Mouse (Mus musculus) forebrain, embryonic 12.5 days (tissue): ENCODE measurements around the gene Actg2. TPM values are rescaled to one million over a fixed set of nuclear protein-coding genes. Genes with fewer than 3 reads are reported as not detected.
A peak's percentile ranks its signal among the peaks of the same experiment; 100 is the strongest.

Experiments
- ATAC-seq: fragments of 200-750 bp; cut with Nextera tagmentation; 2 replicates; pipeline ENCODE4 v1.8.0; 2017; ENCODE audit warnings: moderate TSS enrichment; ENCODE audit not compliant: low FRiP score
- H3K27ac ChIP-seq: fragments of 300-500 bp; sonication (generic); 2 replicates; pipeline ENCODE4 v1.5.1; 2016; ENCODE audit warnings: mild to moderate bottlenecking
- H3K27me3 ChIP-seq: fragments of 300-500 bp; sonication (generic); 2 replicates; pipeline ENCODE4 v1.6.1; 2016; ENCODE audit warnings: mild to moderate bottlenecking
- H3K36me3 ChIP-seq: fragments of 300-500 bp; sonication (generic); replicated peaks from 2 replicates; pipeline ENCODE4 v1.6.1; 2016; ENCODE audit warnings: mild to moderate bottlenecking
- H3K4me1 ChIP-seq: fragments of 300-500 bp; sonication (generic); 2 replicates; pipeline ENCODE4 v1.6.1; 2016
- H3K4me2 ChIP-seq: fragments of 300-500 bp; sonication (generic); 2 replicates; pipeline ENCODE4 v1.6.1; 2016; ENCODE audit warnings: mild to moderate bottlenecking, moderate library complexity
- H3K4me3 ChIP-seq: fragments of 300-500 bp; sonication (generic); replicated peaks from 2 replicates; pipeline ENCODE4 v1.5.1; 2016; ENCODE audit warnings: mild to moderate bottlenecking
- H3K9ac ChIP-seq: fragments of 300-500 bp; sonication (generic); 2 replicates; pipeline ENCODE4 v1.6.1; 2016; ENCODE audit warnings: mild to moderate bottlenecking
- H3K9me3 ChIP-seq: fragments of 300-500 bp; sonication (generic); 2 replicates; pipeline ENCODE4 v1.6.1; 2016
- WGBS: fragments of 180-500 bp; shearing (Covaris S2); methylation state at CpG from one replicate; pipeline ENCODE4 v1.1.7; 2016; 5-methylcytosine and 5-hydroxymethylcytosine counted together
- polyA plus RNA-seq: library from polyadenylated mRNA; unstranded; fragments of >200 nt; fragmentation: Nextera tagmentation; extraction: Ambion mirVana; gene quantifications from 2 replicates; pipeline ENCODE4 v1.2.1, GENCODE M21; 2016

The Actg2 gene
- polyA plus RNA-seq, 1 experiment from 2014 or later: 4.3 TPM

DNA sequence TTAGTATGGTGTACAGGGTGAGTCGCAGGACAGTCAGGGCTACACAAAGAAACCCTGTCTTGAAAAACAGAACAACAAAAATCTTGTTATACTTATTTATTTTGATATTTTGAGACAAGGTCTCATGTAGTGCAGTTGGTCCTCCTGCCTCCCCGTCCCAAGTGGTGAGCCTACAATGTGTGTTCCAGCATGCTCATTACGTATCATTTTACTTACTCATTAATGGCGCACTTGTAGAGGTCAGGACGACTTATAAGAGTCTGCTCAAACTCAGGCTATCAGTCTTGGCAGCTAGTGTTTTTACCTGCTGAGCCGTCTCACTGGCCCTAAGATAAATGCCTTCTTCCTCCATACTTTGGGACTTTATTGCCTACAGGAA lies 28.9 kb downstream of the Actg2 start:
- Histone ChIP-seq H3K9me3 (no peaks in the 10 kb centered on the region), H3K4me1 (peaks cover 15% of the 10 kb centered on the region), H3K9ac (peak overlapping the region; percentile 49), H3K36me3 (no peaks in the 10 kb centered on the region), H3K27me3 (no peaks in the 10 kb centered on the region), H3K27ac (peak overlapping the region; percentile 63), H3K4me2 (peak overlapping the region; percentile 81), H3K4me3 (peak overlapping the region; percentile 86)
- ATAC-seq: no peak
- WGBS: 36% methylated on average over 6 of the region's 6 CpGs

DNA sequence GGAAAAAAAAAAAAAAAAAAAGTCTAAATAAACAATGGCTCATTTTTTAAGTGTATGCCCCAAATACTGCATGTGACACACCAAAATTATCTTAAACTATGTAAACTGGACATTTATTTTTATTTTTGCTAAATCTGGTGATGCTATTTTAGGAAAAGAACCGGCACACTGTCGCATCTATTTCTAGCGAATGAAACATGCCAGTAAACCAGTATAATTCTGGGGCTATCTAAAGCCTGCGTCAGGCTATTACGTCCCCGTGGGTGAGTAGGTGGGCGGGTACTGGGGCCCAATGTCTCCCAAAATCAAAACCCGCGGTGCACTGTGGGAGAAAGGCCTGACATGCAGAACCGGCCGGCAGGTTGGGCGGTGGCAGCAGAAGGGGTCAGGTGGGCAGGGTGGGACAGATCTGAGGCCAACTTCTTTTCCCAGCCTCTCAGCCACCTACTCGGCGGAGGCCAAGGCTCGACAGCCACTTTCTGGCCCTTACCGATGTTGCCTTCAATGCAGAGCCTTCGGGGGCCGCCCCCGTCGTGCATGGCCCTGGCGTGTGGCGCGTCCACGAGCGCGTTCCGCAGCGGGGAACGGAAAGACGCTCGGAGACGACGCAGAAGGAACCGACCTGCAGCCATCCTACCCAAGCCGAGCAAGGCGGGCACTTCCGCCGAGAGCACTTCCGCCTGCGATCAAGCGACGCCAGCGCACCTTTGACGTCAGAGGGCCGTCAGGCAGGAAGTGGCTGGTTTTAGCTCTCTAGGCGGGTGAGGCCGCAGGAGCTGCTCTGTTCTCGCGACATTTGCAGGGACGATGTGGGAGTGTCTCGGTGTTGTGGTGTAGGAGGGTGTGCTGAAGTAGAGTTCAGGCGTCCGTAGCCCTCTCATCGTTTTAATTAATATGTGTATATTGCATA lies 29.6 kb downstream of the Actg2 start, which contains the start of gene Dguok:
TSS of gene Dguok (minus strand) at position 712 of the 910 bp plus-strand sequence.
- Histone ChIP-seq H3K4me1 (peaks cover 15% of the 10 kb centered on the region), H3K27ac (peak within 1 kb of the TSS; percentile 94), H3K9me3 (no peaks in the 10 kb centered on the region), H3K36me3 (no peaks in the 10 kb centered on the region), H3K27me3 (no peaks in the 10 kb centered on the region), H3K4me3 (peak within 1 kb of the TSS; percentile 86), H3K9ac (peak within 1 kb of the TSS; percentile 90), H3K4me2 (peak within 1 kb of the TSS; percentile 81)
- WGBS: under 1% methylated on average over 54 of the region's 54 CpGs
- peak; percentile 99 for ATAC-seq

DNA sequence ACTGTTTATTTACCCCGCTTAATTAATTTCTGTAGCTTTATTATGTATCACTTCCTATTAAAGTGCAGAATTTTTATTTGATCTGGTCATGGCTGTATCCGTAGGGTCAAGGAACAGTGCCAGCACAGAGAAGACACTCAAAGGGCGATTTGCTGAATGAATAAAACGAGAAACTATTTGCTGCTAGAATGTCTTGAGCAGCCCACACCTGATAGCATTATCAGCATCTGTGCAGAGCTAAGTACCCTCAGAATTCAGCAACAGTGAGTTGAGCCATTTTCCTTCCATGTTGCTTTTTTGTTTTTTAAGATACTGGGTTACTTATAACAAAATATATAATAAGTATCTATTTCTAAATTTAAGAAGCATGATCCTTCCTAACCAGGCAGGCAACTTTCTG lies 30.5 kb downstream of the Actg2 start:
- peak overlapping the region; percentile 90; the same call in 1 of the 2 replicates for H3K9ac ChIP-seq
- H3K4me3 ChIP-seq: peak overlapping the region; percentile 86
- WGBS: 86% methylated on average over 4 of the region's 4 CpGs

DNA sequence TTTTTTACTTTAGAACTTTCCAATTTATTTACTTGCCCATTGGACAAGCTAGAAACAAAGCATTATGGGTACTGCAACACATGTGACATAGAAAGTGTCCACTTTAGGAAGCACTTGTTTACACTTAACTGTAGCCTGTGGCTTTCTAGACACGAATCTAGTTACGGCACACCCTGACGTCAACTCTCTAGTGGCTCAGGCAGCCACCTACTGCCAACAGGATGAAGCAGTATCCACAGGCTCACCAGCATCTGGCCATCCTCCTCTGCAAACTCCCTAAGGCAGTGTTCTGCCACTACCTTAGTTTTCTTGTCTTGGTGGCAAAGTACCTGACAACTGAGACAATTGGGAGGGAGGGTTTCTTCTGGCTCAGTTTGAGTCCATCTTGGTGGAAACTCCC lies 32.7 kb downstream of the Actg2 start:
- no peak for ATAC-seq
- Histone ChIP-seq H3K27ac (no peak overlapping the region), H3K4me2 (no peak overlapping the region), H3K4me3 (no peak overlapping the region), H3K9ac (no peak overlapping the region), H3K36me3 (peaks cover 12% of the 10 kb centered on the region; the same call in 1 of the 2 replicates), H3K9me3 (no peaks in the 10 kb centered on the region), H3K4me1 (peaks cover 15% of the 10 kb centered on the region), H3K27me3 (no peaks in the 10 kb centered on the region)
- WGBS: 87% methylated on average over 3 of the region's 3 CpGs

More for the DNA sequence above, 30.5 kb downstream of the Actg2 start:
- Histone ChIP-seq H3K4me1 (peaks cover 15% of the 10 kb centered on the region), H3K27me3 (no peaks in the 10 kb centered on the region), H3K27ac (no peak overlapping the region), H3K36me3 (peaks cover 2% of the 10 kb centered on the region; the same call in 1 of the 2 replicates), H3K9me3 (no peaks in the 10 kb centered on the region), H3K4me2 (peak overlapping the region; percentile 81)
- ATAC-seq: no peak

DNA sequence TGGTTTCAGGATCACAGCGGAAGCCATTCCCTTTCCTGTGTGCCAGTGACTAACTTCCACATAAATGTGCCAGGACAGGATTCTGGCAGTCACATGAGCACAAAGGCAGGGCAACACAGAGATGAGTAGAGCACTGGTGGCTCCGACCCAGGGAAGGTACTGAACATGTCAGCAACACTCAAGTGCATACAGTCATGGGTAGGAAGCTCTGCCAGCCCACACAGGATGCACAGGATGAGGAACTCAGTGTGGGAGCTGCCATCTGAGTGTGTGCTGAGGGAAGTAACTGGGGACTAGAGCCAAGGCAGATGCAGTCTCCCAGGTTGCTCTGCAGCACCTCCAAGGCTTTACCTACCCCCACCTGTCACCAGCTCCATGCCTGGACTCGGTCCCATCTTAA lies 33.4 kb downstream of the Actg2 start:
- Histone ChIP-seq H3K9ac (no peak overlapping the region), H3K9me3 (no peaks in the 10 kb centered on the region), H3K27ac (no peak overlapping the region), H3K4me3 (no peak overlapping the region), H3K4me2 (no peak overlapping the region), H3K27me3 (no peaks in the 10 kb centered on the region), H3K4me1 (peaks cover 15% of the 10 kb centered on the region), H3K36me3 (peaks cover 16% of the 10 kb centered on the region; the same call in 1 of the 2 replicates)
- 89% methylated on average over 3 of the region's 3 CpGs for WGBS
- no peak for ATAC-seq

DNA sequence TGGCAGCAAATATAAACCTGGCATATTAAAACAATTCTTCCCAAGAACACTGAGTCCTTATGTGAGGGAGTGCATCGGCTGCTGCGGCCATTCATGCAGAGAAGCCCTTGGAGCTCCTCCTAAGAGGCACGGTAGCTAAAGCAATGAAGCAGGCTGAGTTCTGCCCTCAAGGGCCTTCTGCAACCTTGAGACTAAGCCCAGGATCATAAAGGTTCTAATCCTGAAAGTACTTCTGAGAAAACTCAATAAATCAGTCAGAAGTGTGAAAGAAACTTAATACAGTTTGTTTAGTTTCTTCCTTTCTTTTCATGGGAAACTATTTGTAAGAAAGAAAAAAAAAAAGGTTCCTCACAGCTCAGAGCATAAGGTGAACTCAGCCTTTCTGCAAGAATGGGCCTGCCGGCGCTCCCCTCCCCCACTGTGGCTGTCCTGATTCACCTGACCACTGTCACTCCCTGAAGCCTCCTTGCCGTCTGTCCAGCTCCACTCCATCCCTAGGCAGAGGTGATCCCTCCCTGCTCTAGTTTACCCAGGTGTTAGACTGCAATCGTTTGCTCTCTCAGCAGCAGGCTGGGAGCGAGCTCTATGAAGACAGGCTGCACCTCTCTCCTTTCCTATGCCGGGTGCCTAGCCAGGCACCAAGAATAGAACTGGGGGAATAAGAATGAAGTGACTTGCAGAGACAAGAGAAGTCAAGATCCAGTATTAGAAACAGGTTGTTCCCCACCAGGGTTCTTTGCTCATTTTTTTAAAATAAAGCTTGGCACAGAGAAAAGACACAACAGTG lies 34.3 kb downstream of the Actg2 start:
- H3K4me3 ChIP-seq: no peak overlapping the region
- H3K9ac ChIP-seq: no peak overlapping the region
- WGBS: 65% methylated on average over 9 of the region's 9 CpGs
- no peak for ATAC-seq
- H3K36me3 ChIP-seq: peaks cover 23% of the 10 kb centered on the region; the same call in 1 of the 2 replicates
- H3K9me3 ChIP-seq: no peaks in the 10 kb centered on the region
- no peak overlapping the region for H3K4me2 ChIP-seq
- peaks cover 10% of the 10 kb centered on the region for H3K4me1 ChIP-seq
- H3K27ac ChIP-seq: no peak overlapping the region
- no peaks in the 10 kb centered on the region for H3K27me3 ChIP-seq

DNA sequence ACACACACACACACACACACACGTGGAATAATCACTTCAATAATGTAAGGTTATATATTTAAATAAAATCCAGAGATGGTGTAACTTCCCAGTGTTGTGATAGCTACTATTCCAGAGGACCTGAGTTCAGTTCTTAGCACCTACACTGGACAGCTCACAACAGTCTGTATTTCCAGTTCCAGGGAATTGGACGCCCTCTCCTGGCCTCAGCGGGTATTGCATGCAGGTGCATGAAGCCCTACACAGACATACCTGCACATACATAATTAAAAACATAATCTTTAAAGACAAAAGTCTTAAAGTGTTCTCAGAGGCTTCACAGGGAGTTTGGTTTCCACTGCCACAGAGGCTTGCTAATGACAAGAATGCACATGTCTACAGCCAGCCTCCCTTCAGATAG lies 35.6 kb downstream of the Actg2 start:
- no peak for ATAC-seq
- peaks cover 35% of the 10 kb centered on the region for H3K36me3 ChIP-seq
- no peak overlapping the region for H3K4me3 ChIP-seq
- no peak overlapping the region for H3K9ac ChIP-seq
- H3K4me1 ChIP-seq: 0 out of 2 replicates have a peak, but pooled peaks cover 3% of the 10 kb centered on the region
- no peaks in the 10 kb centered on the region for H3K9me3 ChIP-seq
- H3K27me3 ChIP-seq: no peaks in the 10 kb centered on the region
- no peak overlapping the region for H3K4me2 ChIP-seq
- no peak overlapping the region for H3K27ac ChIP-seq
- 65% methylated on average over 3 of the region's 3 CpGs for WGBS

DNA sequence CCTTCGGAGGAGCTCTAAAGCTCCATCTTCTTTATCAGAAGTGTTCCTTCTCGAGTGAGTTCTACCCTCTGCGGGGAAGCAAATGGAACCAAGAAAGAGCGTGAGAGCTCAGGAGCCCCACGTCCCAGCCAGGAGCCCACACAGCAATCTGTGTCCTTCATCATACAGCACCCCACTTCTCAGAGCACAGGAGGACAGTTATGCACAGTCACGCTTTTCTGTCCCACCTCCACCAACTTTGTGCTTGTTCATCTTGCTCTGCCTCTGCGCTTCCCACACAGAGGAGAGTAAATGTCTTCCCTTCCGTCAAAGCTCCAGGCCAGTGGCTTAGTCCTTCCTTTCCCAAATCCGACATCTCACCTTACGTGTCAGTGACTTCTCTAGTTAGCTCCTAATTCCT lies 37.0 kb downstream of the Actg2 start:
- Histone ChIP-seq H3K4me2 (no peak overlapping the region), H3K4me1 (no peaks in the 10 kb centered on the region), H3K36me3 (peaks cover 44% of the 10 kb centered on the region), H3K4me3 (no peak overlapping the region), H3K27me3 (no peaks in the 10 kb centered on the region), H3K9me3 (no peaks in the 10 kb centered on the region), H3K9ac (no peak overlapping the region), H3K27ac (no peak overlapping the region)
- no peak for ATAC-seq
- WGBS: 93% methylated on average over 10 of the region's 10 CpGs

DNA sequence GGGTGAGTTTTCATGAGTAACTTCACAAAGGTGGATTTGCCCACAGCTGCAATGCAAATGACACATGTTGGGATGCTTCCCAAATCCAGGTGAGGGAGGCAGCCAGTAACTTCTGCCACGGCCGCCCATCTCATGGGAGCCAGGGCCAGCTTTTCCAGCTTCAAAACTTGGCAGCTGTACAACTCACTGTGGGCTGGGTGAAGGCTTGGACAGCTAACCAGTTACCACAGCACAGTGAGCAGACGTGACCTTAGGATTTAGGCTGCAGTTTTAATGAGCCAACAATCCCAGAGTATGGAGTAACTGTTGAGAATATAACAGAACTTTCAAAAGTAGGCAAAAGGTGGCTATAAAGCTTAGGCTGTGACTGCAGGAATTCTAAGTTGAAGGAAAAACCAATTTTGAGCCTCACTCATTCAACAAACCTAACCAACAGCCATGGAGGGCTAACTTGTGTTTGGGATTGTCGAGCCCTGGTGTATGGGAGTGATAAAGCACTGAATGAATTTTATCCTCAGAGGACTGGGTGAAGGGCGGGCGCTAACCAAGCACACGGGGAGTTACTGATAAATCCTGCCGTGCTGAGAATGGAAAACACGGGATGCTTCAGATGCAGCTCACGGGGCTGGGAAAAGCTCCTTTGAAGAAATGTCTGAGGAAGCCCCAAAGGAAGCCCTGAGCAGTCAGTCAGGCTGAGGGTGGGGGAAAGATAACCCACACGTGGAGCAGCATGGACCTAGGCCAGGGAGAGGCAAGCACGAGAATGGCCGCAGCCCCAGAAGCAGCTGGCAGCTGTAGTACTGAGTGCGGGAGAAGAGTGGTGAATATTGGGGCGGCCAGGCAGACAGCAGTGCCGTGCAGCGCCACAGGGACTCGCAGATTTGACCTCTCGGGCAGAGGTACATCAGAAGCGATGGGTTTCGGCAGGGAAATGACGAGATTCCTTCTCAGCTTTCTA lies 39.0 kb downstream of the Actg2 start:
- Histone ChIP-seq H3K27me3 (no peaks in the 10 kb centered on the region), H3K9me3 (no peaks in the 10 kb centered on the region)

DNA sequence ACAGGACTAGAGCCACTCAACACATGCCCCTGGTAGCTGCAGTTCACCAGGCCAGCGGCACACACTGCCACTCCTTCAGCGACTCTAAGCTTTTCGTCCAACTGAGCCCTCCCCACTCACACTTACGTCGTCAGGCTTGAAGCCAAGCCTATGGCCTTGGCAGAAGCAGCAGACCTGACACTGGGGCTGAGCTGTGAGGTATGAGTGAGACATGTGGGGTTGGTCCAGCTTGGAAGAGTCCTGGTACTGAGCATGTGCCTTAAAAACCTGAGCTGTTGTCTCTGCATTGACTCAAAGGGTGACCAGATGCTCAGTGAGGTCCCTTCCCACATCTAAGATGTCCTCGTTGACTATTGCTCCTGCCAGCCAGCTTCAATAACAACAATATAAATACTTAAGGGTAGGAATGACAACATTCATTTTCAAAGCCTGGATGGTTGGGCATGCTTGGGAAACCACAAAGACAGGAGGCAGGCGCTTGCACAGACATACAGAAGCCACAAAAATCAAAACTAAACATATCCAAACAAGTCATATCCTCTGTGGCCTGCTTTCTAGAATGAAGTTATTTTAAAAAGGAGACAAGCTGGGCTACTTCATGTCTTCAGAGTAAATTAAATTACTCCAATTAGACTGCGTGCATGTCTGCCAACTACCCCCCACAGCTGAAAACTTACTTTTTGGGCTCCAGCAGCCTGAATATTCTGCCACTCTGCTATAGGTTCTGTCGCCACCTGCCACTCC lies 39.9 kb downstream of the Actg2 start:
- no peaks in the 10 kb centered on the region for H3K9me3 ChIP-seq
- no peak overlapping the region for H3K27ac ChIP-seq
- 94% methylated on average over 9 of the region's 9 CpGs for WGBS
- no peaks in the 10 kb centered on the region for H3K27me3 ChIP-seq
- no peaks in the 10 kb centered on the region for H3K4me1 ChIP-seq
- no peak overlapping the region for H3K4me2 ChIP-seq
- ATAC-seq: no peak
- H3K4me3 ChIP-seq: no peak overlapping the region
- no peak overlapping the region for H3K9ac ChIP-seq
- peaks cover 56% of the 10 kb centered on the region for H3K36me3 ChIP-seq

More for the DNA sequence above, 39.0 kb downstream of the Actg2 start:
- H3K27ac ChIP-seq: no peak overlapping the region
- no peak overlapping the region for H3K4me3 ChIP-seq
- WGBS: 89% methylated on average over 22 of the region's 22 CpGs
- no peak overlapping the region for H3K9ac ChIP-seq
- ATAC-seq: no peak
- no peaks in the 10 kb centered on the region for H3K4me1 ChIP-seq
- peaks cover 56% of the 10 kb centered on the region for H3K36me3 ChIP-seq
- no peak overlapping the region for H3K4me2 ChIP-seq

DNA sequence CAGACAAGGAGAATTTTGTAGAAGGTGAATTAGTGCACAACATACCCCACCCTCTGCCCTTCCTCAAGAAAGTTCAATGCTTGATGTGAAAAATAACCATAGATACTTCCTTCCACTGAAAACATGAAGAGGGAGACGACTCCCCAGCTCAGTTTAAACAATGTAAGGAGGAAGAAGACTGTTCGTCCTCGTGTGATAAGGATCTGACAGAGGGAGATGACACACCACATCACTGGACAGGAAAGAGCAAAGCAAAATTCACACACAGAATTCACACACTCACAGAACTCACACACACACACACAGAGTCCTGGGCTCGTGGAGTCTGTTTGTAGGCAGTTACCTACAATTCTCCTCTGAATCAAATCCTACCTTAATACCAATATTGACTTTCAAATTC lies 45.4 kb downstream of the Actg2 start:
- no peak for ATAC-seq
- H3K9ac ChIP-seq: no peak overlapping the region
- 91% methylated on average over 4 of the region's 4 CpGs for WGBS

More for the DNA sequence above, 45.4 kb downstream of the Actg2 start:
- Histone ChIP-seq H3K9me3 (no peaks in the 10 kb centered on the region), H3K27me3 (no peaks in the 10 kb centered on the region), H3K4me3 (no peak overlapping the region), H3K4me2 (no peak overlapping the region), H3K27ac (no peak overlapping the region), H3K36me3 (peaks cover 72% of the 10 kb centered on the region), H3K4me1 (no peaks in the 10 kb centered on the region)
